Mouse (Mus musculus): Measurements from ENCODE around the gene Zfp366.

GRCm38 (mm10) chr13:99188625-99189024 lies 4.0 kb downstream of the Zfp366 start:
- TF ChIP-seq CTCF (IDR thresholded peaks at IDR 0.05; ENCODE audit: control insufficient read depth, insufficient read depth, low read length) (no peak), POLR2A (IDR thresholded peaks at IDR 0.05; ENCODE audit: borderline replicate concordance, control insufficient read depth, low read depth, low read length) (no peak)

All from bone marrow, adult 2 months (tissue).